Mouse (Mus musculus): ENCODE data around the gene Slc5a10.

The Slc5a10 gene

DNA sequence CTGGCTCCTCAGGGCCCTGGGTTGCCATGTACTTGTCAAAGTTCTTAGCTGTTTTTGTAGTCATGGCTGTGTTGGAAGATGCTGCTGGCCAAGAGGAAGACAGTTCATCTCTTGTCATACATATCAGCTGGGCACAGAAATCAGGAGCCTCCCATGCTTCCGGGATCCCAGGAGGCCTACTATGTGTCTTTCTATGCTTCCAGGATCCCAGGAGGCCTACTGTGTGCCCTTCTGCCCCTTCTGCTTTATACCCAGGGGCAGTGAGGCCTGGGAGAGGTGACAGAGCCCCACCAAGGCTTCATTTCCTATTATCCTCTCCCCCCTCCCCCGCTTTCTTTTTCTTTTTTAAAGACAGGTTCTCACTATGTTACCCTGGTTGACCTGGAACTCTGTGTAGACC is 15.0 kb downstream of the Slc5a10 start:
- no peak for DNase-seq (ENCODE audit: low spot score)

DNA sequence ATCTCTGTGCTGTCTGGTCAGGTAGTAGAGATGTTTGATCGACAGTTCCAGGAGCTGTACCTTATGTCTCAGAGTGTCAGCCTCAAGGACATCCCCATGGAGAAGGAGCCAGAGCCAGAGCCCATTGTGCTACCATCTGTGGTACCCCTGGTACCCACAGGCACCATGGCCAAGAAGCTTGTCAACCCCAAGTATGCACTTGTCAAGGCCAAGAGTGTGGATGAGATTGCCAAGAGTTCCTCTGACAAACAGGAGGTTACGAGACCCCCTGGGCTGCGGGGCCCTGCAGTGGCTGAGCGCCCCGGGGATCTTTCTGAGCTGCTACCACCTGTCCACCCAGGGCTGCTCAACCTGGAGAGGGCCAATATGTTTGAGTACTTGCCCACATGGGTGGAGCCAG is 18.1 kb downstream of the Slc5a10 start:
- no peak for DNase-seq (ENCODE audit: low spot score)

DNA sequence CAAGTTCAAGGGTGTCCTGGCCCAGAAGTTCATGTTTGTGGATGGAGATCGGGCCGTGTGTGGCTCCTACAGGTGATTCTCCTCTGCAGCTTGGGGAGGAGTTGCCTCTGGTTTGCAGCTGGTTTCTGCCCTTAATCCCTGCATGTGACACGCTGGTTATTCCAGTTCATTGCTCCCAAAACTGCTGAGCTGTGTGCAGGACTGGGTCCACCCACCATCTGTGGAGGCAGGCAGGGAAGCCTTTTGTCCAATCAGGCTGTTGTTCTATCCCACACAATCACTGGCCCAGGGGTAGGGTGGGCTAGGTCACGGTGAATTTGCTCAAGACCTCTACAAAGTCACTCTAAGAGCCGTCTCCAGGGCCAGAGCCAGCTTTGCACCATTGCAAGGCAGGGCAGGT is 18.9 kb downstream of the Slc5a10 start:
- no peak for DNase-seq (ENCODE audit: low spot score)

DNA sequence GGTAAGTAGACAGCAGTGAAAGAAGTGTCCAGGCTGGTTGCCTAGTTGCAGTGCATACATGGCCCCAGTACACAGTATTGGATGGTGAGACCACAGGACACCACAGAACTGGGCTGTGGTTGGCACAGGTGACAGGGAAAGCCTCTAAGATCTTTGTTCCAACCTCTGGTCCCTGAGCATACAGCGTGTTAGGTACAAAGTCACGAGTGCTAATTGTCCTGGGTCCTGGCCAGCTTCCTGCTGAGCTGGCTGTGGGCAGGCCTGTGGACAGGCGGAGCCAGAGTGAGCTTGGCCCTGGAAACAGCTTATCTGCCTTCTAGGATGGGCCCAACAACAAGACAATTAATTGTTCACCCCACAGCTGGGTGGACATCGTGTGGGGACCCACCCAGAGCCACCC is 20.7 kb downstream of the Slc5a10 start:
- no peak for DNase-seq (ENCODE audit: low spot score)

DNA sequence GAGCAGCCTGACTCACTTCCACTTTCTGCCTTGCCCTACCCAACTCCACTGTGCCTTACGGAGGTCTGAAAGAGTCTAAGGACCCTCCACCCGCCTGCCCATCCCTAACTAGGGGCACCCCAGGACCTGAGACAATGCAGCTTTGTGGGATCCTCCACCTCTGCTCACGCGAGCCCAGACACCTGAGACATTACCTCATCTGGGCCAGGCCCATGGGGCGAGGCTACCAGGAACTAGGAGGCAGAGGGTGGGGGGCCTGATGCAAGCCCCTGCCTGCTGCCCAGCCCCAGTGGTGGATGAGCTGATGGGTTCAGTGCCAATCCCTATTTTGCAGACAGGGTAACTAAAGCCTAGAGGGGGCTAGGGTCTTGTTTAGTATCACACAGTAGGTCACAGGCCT is 21.2 kb downstream of the Slc5a10 start:
- no peak for DNase-seq (ENCODE audit: low spot score)

DNA sequence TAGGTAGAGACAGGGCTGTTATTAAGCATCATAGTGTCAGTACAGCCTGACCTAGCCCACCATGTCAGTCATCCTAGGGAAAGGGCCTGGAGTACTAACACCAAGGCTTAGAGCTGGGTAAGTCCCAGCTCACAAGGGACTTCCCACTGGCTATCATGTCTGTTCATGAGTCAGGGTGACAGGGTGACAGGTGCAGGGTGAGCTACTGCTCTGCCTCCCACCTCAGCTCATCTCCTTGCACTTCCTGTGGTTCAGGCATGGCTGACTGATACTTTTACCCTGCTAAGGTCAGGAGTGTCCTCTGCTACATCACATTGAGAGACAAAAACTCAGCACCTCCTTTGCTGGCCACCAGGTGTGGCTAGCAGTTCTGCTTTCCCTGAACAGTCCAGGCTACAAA is 21.8 kb downstream of the Slc5a10 start:
- DNase-seq (ENCODE audit: low spot score) = no peak

DNA sequence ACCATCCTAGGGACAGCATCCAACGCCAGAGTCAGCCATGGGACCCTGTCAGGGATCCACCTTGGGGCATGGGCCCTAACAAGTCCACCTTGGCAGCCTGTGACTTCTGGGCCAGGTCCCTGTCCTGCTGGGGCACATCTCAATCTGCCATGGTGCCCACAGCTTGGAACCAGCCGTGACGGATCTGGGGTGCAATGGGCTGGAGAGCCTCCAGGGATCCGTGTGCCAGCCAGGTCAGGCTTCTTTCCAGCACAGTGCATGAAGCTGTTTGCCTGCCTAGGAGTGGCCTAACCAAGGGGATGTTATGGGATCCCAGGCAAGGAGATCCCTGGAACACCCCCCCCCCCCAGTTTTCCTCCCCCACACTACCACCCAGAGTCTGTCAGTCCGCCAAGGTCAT is 27.6 kb downstream of the Slc5a10 start:
- DNase-seq (ENCODE audit: low spot score) = no peak

DNA sequence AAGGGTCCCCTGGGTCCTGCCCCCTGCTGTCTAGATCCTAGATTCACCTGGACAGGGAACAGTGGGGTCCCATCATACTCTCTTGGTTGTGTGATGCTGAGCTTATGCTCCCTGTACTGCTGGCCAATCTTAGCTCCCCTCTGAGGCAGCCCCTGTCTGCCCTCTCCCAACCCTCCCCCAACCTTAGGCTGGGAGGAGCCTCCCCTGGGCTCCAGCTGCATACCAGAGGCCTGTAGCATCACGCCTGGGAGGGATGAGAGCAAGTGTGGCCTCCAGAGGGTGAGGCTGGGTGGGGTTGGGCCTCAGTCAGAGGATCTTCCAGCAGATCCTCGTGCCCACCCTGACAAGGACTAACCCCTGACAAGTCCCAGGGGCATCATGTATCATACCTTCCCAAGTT is 33.0 kb downstream of the Slc5a10 start:
- peak; percentile 15 for DNase-seq (ENCODE audit: low spot score)

DNA sequence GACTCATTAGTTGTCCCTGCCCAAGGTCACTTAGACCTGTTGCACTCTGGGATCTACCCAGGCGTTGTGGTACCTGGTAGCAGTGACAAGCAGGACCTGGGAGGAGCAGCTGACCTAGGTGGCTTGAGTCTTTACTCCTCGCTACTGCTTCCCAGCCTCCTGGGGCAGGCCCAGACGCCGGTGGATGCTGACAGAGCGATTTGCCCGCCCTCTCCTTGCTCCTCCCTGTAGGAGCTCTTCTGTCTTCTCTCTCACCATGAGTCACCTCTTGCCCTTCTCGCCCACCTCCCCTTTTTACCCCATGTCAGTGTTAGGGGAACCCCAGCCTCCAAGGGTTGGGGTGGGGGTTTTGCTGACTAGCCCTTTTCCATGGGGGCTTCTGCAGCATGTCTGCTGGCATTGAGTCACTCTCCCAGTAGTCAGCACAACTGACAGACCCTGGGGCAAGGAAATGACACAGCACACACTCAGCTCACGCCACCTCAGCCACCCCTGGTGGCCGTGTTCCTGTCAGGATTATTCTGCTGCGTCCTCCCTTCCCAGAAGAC is 33.6 kb downstream of the Slc5a10 start:
- peak; percentile 24 for DNase-seq (ENCODE audit: low spot score)

DNA sequence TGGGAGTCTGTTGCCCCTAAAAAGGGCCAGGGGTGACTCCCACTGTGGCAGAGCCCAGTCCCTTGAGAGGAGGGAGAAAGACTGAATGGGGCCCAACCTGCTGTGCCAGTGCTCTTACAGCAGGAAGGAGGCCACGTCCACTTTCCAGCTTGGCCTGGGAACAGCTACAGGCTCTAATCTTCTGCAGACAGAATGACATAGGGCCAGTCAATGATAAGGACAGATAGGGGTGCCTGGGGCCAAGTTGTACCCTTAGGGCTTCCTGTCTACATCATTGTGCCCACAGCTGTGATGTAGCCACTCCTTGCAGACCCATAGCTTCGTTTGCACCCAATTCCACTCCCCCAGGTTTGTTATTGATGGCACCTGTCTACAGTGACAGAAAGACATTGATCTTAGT is 34.5 kb downstream of the Slc5a10 start:
- DNase-seq (ENCODE audit: low spot score) = peak; percentile 70

DNA sequence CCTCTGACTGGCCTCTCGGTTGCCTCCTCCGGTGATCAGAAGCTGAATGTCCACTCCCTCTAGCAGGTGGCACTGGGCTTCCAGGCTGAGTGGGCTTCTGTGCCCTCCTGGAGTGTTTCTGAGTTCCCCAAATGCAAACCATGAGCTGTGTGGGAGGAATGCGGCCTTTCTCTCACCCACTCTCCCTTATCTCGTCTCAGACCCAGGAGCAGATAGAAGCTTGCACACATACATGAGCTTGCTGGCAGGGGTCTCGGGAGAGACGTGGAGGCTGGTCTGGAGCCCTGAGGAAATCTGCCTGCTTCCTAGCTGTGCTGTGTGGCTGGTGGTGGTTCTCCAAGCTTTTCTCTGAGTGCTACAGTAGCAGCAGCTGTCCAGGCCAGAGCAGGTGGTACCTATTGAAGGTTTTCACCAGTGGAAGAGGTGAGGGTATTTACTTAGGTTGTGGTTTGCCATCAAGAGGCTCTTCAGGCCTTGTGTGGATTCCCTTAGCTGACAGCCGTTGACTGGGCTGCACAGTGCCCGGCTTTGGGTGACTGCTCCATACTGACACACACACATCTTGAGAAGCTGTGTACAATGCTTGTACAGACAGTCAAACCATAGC is 35.4 kb downstream of the Slc5a10 start:
- peak; percentile 22 for DNase-seq (ENCODE audit: low spot score)

DNA sequence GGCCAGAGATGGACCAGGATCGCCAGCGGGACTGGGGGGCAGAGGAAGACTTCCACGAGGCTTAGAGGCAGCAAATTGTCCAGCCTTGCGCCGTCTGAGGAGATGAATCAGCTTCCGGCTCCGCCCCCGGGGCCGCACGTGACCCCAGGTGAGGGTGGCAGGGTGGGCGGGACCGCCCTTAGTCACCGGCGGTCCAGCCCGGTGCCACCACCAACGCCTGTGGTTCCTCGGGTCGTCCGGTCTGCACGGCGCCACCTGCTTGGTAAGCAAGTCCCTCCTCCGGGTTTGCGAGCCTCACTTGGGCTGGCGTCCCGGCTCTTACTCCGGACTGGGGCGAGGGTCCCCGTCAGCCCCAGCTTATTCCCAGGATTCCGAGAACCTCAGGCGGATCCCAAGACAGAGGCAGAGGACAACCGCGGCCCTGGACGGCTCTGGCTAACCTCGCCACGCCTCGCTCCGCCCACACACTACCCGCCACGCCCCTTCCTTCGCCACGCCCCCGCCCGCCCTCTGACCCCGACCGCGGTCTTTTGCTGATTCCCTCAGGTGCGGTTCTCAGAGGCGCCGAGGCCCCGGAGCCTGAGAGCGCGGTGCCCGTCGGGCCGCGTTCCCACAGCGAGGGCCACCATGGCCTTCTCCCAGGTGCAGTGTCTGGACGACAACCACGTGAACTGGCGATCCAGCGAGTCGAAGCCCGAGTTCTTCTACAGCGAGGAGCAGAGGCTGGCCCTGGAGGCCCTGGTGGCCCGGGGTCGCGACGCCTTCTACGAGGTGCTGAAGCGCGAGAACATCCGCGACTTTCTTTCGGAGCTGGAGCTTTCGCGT is 36.5 kb downstream of the Slc5a10 start, which contains the start of gene Fam83g:
TSS of gene Fam83g (plus strand) at position 185 of the 825 bp plus-strand sequence.
- DNase-seq (ENCODE audit: low spot score) = peak; percentile 79

DNA sequence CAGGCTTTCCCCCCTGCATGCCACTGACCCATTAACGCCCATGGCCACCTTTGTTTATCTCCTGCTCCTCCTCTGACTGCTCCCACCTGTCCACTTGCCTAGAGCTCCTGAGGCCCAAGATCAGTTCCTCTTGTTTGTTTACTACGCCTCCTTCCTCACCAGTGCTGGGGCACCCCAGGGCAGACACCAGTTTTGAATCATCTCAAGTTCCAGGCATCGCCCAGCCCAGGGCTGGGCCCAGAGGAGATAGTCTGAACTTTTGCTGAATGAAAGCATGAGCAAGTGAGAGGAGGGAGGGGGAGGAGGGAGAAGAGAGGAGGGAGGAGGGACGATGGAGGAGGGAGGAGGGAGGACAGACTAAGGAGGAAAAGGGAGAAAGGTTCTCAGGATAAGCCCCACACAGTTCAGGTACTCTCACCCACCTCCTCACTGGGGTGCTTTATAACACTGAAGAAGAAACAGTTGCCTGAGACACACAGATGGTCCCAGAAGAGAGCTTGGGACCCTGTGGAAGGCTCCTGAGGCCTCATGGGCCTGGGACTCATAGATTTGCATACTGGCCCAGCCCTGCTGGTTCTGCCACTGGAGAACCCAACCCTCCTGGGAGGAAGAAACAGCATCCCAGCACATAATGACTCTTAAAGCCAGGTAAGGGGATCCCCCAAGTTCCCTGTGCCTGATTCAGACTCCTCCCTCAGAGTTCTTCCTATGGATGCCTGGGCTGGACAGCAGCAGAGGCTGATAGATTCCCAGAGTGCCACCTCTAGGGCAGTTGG is 41.3 kb downstream of the Slc5a10 start:
- no peak for DNase-seq (ENCODE audit: low spot score)

DNA sequence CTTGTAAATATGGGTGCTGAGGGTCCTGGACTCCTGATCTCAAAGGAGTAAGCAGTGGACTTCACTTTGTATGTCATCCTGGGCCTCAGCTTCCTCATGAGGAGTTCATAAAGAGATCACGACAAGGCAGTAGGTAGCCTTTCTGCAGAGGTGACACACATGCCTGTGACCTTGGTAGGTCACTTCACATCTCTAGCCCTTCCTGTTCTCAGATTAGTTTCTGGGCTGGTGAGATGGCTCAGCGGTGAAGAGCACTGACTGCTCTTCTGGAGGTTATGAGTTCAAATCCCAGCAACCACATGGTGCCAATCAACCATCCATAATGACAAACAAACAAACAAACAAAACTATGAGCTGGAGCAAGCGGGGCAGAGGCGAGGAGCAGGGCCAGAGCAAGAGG is 42.9 kb downstream of the Slc5a10 start:
- no peak for DNase-seq (ENCODE audit: low spot score)

DNA sequence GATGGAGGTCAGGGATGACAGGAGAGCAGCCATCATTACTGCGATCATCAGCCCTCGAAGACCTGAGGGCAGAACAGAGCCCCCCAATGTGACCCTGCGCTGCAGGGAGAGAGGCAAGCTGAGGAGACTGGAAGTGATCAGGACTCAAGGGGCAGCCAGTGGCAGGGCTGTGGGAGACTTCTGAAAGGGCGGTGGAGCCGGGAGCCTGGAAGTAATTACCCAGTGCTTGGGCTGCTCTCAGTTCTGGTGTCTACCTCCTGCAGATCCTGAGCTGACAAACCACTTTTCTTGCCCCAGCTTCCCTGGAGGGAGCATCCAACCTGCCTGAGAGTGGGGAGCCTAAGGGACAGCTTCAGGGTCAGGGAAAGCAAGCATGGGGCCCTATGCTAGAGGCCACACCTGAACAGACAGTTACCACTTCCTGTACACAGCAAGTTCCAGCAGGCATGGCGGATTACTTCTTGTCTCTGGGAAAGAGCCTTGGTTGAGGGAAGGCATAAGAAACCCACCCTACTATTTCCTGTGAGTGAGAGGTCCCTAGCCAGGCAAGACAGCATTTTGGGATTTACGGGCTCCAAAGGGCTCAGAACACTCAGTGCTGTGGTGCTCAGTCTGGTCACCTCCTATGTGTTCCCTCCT is 44.3 kb downstream of the Slc5a10 start:
- DNase-seq (ENCODE audit: low spot score) = no peak

DNA sequence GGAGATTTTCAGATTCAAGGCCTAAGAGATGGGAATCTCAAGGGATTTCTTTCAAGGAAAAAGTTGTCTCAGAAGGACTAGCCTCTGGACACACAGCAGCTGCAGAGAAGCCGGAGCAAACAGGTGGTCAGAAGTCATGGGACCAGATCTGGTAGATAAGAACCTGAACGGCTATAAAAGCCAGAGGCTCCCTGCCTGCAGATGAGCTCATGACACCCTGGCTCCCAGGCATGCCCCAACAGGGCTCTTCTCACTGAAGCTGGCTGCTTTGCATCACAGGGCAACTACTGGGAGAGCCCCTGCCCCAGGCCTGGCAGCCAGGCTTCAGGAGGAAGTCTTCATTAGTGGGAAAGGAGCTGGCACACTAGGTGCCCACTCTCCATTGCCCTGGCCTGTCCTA is 45.3 kb downstream of the Slc5a10 start:
- DNase-seq (ENCODE audit: low spot score) = no peak

DNA sequence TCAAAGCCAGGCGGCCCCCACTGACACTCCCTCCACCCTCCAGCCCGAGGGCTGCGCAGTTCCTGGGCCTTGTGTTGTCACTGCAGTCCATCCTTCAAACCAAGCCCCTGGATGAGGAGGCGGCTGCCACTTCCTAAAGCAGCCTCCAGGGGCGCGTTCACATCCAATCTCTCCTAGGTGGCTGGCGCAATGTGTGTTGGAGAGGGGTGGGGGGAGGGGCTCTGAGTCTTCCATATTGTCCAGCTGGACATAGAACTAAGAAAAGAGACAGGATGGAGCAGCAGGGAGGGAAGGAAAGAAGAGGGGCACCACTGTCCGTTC is 45.8 kb downstream of the Slc5a10 start:
- no peak for DNase-seq (ENCODE audit: low spot score)

DNA sequence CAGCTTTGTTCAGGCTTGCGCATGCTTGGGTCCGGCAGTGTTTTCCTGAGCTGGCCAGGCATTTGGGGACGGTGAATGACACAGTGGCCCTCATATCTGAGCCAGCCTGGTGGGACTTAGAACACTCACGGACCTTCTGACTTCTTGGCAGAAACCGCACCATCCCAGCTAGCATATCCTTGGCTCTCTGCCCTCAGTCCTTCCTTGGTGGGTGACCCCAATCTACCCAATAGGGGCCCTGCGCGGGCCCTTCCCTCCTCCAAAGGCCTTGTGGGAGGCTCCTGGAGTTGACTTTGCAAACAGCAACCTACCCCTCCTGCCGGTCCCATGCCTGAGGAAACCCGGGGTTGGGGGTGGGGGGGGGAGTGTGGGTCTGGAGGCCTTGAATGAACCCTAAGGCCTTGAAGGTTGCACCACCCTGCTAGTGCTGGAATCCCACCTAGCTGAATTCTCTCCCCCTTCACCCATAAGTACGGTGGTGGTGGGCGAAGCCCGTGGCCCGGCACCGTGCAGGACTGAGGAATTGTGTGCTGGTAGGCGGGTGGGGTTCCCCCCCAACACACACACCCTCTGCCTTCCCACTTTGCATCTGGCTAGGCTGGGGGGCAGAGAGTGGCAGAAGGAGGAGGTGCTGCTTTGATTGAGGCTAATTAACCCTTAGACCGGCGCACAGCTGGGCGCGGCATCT is 46.3 kb downstream of the Slc5a10 start:
- no peak for DNase-seq (ENCODE audit: low spot score)

DNA sequence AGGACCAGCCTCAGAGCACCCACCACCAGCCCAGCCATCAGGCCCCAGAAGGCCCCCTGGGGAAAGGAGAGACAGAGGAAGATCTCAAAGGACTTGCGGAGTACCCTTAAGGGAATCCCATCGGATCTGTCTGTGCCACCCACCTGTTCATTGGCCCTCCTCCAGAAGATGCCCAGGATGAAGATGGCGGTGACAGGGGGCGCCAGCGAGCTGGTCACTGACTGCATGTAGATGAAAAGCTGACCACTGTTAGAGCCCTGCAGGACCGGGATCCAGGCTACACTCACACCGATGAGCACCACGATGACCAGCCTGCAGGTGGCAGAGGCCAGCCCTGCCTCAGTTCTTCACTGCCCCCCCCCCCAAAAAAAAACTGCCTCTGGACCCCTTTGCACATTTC is 46.9 kb downstream of the Slc5a10 start:
- no peak for DNase-seq (ENCODE audit: low spot score)

DNA sequence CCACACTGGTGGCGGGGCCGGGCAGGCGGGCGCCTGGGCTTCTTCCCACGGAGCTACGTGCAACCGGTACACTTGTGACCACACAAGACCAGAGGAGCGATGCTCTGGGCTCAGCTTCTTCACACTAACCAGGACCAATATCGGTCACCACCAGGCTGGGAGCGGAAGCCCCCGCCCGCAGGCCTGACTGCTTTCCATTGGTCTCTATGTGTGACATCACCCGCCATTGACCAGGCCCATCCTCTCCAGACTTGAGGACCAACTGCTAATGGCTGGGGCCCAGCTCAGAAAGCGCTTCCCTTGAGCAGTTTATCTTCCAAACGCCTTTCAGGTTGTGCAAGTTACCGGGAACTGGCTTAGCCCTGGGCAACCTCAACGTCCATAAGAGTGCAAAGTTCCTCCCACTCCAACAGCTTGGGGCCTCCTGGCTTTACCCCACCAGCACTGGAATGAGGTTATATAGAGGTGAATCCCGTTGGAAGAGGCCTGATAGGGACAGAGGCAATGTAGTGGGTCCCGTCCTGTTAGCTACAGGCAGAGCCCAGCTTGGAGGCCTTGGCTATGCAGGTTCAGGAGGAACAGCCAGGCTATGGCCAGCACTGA is 48.7 kb downstream of the Slc5a10 start:
- DNase-seq (ENCODE audit: low spot score) = no peak

All from c-Kit-positive CD71-positive TER-119-positive erythroid progenitor cells, embryonic 14.5 days (primary cell).